Mouse (Mus musculus) ovary, postnatal 14 days (tissue): Measurements from ENCODE around the gene Ahrr.

Experiments
- DNase-seq: peaks from one replicate; pipeline ENCODE4 v3.0.0; 2022; ENCODE audit warnings: low spot score

Ahrr gene

GRCm38 (mm10) chr13:74292167-74292566 is at the start of gene Ahrr:
Ahrr (minus strand) TSS chr13:74292331.
- DNase-seq, result peak; percentile 24

DNA sequence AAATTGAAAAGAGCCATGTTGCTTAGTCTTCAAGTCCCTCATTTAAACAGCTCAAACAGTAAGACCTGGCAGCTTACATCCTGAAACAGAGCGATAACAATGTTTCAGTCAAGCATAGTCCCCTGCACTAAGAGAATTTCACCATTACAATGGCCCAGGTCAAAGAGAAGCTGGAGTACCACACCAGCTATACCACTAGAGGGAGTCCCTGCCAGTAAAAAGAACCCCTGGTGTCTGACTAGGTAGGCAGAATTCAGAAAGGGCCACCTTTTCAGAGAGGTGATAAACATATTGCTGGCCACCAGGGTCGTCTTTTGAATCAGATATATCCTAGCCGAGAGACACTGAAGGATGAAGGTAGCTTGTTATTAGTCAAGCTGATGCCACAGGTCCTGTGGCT is 48.9 kb upstream of the Ahrr start:
- no peak for DNase-seq

DNA sequence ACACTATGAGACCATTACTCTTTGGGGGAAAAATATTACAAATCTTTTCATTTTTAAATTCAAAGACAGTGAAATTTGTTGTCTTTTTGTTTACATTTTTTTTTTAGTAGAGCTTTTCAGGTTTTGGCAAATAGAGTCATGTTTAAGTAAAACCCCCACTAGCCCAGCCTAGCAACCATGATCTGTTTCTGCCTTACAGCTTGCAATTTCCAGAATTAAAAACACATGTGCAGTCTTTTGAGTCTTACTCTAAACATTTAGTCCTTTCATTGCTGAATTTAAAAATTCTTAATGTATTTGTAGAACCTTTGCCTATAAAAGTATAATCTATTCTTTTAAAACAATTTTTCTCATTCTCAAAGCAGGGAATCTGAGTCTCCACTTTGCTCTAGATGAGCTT is 37.2 kb upstream of the Ahrr start:
- DNase-seq, result no peak

- peak; percentile 84 for DNase-seq
Measured at GRCm38 (mm10) chr13:74317170-74317849, 25.2 kb upstream of the Ahrr start, which contains the start of gene Pdcd6. Pdcd6 (minus strand) TSS chr13:74317580.

DNA sequence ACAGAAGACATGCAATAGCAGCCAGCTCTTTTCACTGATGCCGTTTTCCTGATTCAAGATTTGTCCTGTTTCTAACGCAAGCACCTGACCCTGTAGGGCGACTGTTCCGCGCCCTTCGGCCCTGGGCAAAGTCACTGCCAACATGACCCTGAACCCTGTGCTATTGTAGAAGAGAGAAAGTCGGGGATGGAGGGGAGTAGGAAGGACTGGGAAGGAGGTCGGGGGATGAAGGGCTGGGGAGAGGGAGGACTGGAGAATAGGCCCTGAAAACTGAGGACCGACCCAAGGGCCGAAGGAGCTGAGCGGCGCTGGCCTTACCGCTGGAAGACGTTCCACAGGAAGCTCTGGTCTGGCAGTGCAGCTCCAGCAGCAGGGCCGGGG is 24.6 kb upstream of the Ahrr start:
- no peak for DNase-seq

- DNase-seq, result no peak
Measured at GRCm38 (mm10) chr13:74316386-74316785, 24.3 kb upstream of the Ahrr start.

DNA sequence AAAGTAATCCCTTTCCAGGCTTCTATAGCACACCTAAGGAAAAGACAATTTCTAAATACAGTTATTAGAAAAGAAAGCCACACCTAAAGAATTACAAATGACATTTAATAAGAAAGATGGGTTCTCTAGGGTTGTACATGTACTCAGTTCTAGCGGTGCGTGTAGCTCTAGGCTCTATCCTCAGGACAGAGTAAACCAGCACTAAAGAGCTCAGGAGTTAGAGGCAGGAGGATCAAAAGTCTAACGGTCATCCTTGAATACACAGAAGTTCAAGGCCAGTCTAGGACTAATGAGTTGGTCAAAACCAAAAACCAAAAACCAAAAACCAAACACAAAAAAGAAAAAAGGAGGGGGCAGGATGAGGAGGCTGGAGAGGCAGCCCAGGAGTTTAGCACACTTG is 22.5 kb upstream of the Ahrr start:
- no peak for DNase-seq

- DNase-seq, result no peak
Measured at GRCm38 (mm10) chr13:74305780-74306179, 13.6 kb upstream of the Ahrr start.

- no peak for DNase-seq
Measured at GRCm38 (mm10) chr13:74305380-74305779, 13.2 kb upstream of the Ahrr start.

- no peak for DNase-seq
Measured at GRCm38 (mm10) chr13:74302050-74303037, 10.2 kb upstream of the Ahrr start.

DNA sequence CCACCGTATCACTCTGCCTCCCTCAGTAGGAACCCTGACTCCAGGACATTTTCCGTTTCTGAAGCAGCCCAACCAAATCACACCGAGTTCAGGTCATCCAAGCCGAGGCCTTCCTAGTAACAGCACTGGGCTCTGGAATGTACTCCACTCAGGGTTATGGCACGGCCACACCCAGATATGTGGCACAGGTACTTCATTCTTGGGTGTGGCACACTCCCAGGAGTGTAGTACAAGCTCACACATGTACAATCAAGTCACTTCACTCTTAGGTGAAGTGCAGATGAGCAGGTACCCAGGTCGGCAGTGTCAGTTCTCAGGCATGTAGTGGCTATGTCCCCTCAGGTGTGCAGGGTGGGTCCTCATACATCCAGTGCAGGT is 9.5 kb upstream of the Ahrr start:
- no peak for DNase-seq

DNA sequence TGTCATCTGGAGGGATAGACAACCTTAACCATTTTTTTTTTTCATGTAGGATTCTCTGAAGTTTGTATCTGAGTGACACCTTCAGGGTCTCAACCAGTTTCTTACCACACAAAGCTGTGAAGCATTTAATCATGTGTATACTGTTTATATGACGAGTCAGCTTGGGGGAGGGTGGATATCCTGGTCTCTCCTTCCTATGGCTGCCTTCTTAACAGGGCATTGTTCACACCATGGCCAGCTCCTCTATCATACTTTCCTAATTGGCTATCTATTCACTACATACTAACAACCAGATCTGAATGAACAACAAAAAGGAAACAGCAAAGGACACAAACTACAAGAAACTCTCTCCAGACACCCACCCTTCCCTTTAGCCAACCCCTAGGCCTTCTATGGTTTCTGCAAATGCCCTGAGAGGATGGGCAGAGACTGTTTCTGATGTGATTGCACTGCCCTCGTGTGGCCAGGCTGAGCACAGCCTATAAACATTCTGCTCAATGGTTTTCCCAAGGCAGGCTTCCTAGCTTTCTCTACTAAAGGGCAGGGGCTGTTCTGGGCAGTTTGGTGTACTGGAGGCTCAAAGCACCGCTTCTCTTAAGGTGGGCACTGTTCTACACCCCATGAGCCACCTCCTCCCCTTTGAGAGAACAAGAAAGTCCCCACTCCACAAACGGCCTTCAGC is 8.9 kb upstream of the Ahrr start:
- peak; percentile 55 for DNase-seq

- no peak for DNase-seq
Measured at GRCm38 (mm10) chr13:74296376-74296775, 4.2 kb upstream of the Ahrr start.

DNA sequence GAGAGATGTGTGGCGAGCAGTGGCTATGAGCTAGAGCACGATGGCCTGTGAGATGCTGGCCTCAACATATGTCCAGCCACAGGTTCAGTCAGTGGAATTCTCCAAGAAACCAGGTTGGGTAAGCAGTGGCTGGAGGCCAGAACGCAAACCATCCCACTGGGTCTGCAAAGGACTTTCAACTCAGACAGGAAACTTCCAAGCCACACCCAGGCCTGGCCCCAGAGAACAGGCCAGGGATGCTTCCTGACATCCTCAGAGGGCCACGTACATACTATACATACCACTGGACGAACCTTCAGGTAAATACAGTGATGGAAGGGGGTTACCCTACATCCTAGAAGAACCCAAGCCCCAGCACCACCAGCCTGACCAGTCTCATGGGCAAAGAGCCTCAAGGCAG is 2.5 kb downstream of the Ahrr start:
- no peak for DNase-seq

DNA sequence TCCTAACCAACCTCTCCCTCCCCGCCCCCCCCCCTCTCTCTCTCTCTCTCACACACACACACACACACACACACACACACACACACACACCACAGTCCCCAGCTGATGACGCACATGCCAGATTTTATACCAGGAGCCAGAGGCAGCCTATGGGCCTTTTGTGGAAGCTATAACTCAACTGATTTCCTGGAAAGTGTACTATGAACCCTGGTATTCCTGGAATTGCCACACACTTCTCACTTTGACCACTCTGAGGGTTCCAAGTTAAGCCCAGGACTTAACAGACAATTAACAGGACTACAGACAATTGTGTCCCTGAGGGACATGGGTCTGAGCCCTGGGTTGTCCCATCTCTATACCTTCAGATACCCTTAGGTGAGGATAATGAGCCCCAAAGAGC is 9.8 kb downstream of the Ahrr start:
- no peak for DNase-seq

- DNase-seq, result no peak
Measured at GRCm38 (mm10) chr13:74275726-74276125, 16.4 kb downstream of the Ahrr start.

DNA sequence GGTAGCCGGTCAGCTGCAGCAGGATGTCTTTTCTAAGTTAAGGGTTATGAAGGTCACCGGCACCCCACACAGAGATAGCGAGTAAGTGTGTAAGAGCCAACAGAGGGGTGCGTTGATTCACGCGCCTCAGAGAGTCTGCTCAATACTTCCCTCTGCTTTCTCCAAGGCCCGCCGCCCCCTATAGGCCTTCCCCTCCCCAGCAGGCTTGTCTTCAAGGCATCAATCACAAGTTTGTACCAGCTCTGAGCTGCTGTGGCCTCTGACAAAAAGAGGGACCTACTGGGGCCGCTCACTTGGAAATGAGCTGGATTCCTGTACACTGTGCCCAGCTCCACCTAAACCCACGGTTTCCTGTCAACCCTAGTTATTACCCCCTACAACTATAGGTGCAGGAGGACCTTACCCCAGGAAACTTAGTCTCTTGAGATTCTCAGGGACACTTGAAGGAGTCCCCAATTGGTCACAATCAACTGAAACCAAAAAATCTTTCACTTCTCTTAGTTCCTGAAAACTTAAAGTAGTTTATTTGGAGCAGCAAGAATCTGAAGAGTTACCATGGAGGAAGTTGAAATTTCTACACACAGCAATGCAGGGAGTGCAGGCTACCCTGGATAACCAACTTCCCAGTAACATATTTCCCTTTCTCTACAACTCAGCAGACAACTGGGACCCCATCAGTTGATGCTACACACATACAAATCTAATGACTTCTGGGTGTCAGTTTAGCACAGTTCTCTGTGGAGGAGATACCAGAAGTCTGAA is 31.7 kb downstream of the Ahrr start:
- peak; percentile 32 for DNase-seq

GRCm38 (mm10) chr13:74259460-74260230 is 32.5 kb downstream of the Ahrr start:
- peak; percentile 34 for DNase-seq

DNA sequence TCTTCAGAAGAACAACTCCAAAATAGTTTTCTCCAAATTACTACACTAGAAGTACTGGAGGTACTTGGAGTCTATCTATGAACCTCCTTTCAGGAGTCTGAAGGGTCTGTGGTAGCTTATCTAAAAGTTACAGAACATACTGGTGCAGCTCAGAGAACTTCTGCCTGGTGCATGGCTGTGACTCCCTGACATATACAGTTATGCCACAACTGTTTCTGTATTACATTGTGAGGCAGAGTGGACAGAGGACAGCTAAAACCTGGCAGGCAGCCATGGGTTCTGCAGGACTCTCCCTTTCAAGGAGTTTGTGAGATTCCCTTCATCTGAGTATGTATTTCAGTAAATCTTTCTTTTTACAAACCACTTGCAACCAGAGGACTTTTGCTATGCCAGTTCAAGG is 45.6 kb downstream of the Ahrr start:
- no peak for DNase-seq

GRCm38 (mm10) chr13:74245899-74246231 is 46.3 kb downstream of the Ahrr start:
- DNase-seq, result no peak

- DNase-seq, result peak; percentile 50
Measured at GRCm38 (mm10) chr13:74245214-74245898, 46.8 kb downstream of the Ahrr start.
